Mouse (Mus musculus): ENCODE data around the gene Lce6a. TPM values are rescaled to one million over a fixed set of nuclear protein-coding genes. Genes with fewer than 3 reads are reported as not detected.

The Lce6a gene
- not detected in 2 replicates for polyA plus RNA-seq (2014; fragmentation: Nextera tagmentation; extraction: Ambion mirVana)

DNA sequence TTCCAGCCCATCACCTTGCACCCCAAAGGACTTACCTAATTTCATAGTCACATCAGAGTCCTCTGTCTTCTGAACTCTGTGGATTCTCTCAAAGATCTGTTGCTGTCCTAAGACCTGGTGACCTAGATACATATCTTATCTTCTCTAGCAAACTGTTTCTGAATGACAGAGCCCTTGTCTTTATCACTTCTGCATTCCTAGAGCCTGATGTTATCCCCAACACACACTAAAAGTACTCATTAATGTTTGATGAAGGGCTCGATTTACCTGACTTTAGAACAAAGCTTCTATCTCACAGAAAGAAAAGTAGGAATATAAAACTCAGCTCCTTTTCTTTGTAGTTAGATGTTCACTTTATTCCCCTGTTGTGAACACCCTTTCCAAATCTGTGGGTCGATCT lies at the start of gene Lce6a:
Gene Lce6a (minus strand): TSS at position 101 of the 400 bp plus-strand sequence.
- Histone ChIP-seq H3K4me3 (ENCODE audit: low read depth, low read length) (no peak within 1 kb of the TSS), H3K9me3 (ENCODE audit: control insufficient read depth, low read length) (no peaks in the 10 kb centered on the region), H3K4me2 (no peak within 1 kb of the TSS), H3K27me3 (replicated peaks; ENCODE audit: control insufficient read depth, insufficient read depth, low read length) (no peaks in the 10 kb centered on the region), H3K36me3 (ENCODE audit: control insufficient read depth, insufficient read depth, low read length) (no peaks in the 10 kb centered on the region), H3K9ac (ENCODE audit: low read depth, low read length) (no peak within 1 kb of the TSS), H3K27ac (ENCODE audit: low read depth, low read length) (no peak within 1 kb of the TSS), H3K4me1 (replicated peaks; ENCODE audit: control insufficient read depth, insufficient read depth, low read length) (no peaks in the 10 kb centered on the region)
- 66% methylated on average over 2 of the region's 2 CpGs for WGBS
- ATAC-seq (replicated peaks; ENCODE audit: low FRiP score) (no peak), DNase-seq (ENCODE audit: low spot score) (no peak)

- no peak within 1 kb of the TSS for H3K27ac ChIP-seq (ENCODE audit: low read depth, low read length)
- no peaks in the 10 kb centered on the region for H3K36me3 ChIP-seq (ENCODE audit: control insufficient read depth, insufficient read depth, low read length)
- H3K9ac ChIP-seq (ENCODE audit: low read depth, low read length), result no peak within 1 kb of the TSS
- DNase-seq (ENCODE audit: low spot score) (no peak), ATAC-seq (replicated peaks; ENCODE audit: low FRiP score) (no peak)
- no peak within 1 kb of the TSS for H3K4me2 ChIP-seq
- no peaks in the 10 kb centered on the region for H3K4me1 ChIP-seq (replicated peaks; ENCODE audit: control insufficient read depth, insufficient read depth, low read length)
- H3K4me3 ChIP-seq (ENCODE audit: low read depth, low read length), result no peak within 1 kb of the TSS
- H3K9me3 ChIP-seq (ENCODE audit: control insufficient read depth, low read length), result no peaks in the 10 kb centered on the region
- H3K27me3 ChIP-seq (replicated peaks; ENCODE audit: control insufficient read depth, insufficient read depth, low read length), result no peaks in the 10 kb centered on the region
Measured at GRCm38 (mm10) chr3:92670215-92670614, 48.8 kb upstream of the Lce6a start, which contains the start of gene Lce1a2. TSS of gene Lce1a2 (minus strand) at chr3:92670315.

GRCm38 (mm10) chr3:92656826-92657225 lies 35.4 kb upstream of the Lce6a start, which contains the start of gene Lce1b:
TSS of gene Lce1b (minus strand) at chr3:92656926.
- H3K4me1 ChIP-seq (replicated peaks; ENCODE audit: control insufficient read depth, insufficient read depth, low read length), result no peaks in the 10 kb centered on the region
- ATAC-seq (replicated peaks; ENCODE audit: low FRiP score) (no peak), DNase-seq (ENCODE audit: low spot score) (no peak)
- H3K4me3 ChIP-seq (ENCODE audit: low read depth, low read length), result no peak within 1 kb of the TSS
- no peak within 1 kb of the TSS for H3K27ac ChIP-seq (ENCODE audit: low read depth, low read length)
- no peak within 1 kb of the TSS for H3K9ac ChIP-seq (ENCODE audit: low read depth, low read length)
- H3K9me3 ChIP-seq (ENCODE audit: control insufficient read depth, low read length), result no peaks in the 10 kb centered on the region
- H3K36me3 ChIP-seq (ENCODE audit: control insufficient read depth, insufficient read depth, low read length), result no peaks in the 10 kb centered on the region
- no peaks in the 10 kb centered on the region for H3K27me3 ChIP-seq (replicated peaks; ENCODE audit: control insufficient read depth, insufficient read depth, low read length)
- H3K4me2 ChIP-seq, result no peak within 1 kb of the TSS

GRCm38 (mm10) chr3:92648207-92648606 lies 26.7 kb upstream of the Lce6a start, which contains the start of gene Lce1a1:
TSS of gene Lce1a1 (minus strand) at chr3:92648307.
- H3K27ac ChIP-seq (ENCODE audit: low read depth, low read length), result no peak within 1 kb of the TSS
- H3K9ac ChIP-seq (ENCODE audit: low read depth, low read length), result no peak within 1 kb of the TSS
- H3K4me1 ChIP-seq (replicated peaks; ENCODE audit: control insufficient read depth, insufficient read depth, low read length), result no peaks in the 10 kb centered on the region
- no peak within 1 kb of the TSS for H3K4me3 ChIP-seq (ENCODE audit: low read depth, low read length)
- WGBS, result 76% methylated on average over 1 of the region's 1 CpGs
- ATAC-seq (replicated peaks; ENCODE audit: low FRiP score) (no peak), DNase-seq (ENCODE audit: low spot score) (no peak)
- no peak within 1 kb of the TSS for H3K4me2 ChIP-seq
- H3K27me3 ChIP-seq (replicated peaks; ENCODE audit: control insufficient read depth, insufficient read depth, low read length), result no peaks in the 10 kb centered on the region
- no peaks in the 10 kb centered on the region for H3K9me3 ChIP-seq (ENCODE audit: control insufficient read depth, low read length)
- H3K36me3 ChIP-seq (ENCODE audit: control insufficient read depth, insufficient read depth, low read length), result no peaks in the 10 kb centered on the region

- 89% methylated on average over 15 of the region's 15 CpGs for WGBS
- H3K36me3 ChIP-seq (ENCODE audit: control insufficient read depth, insufficient read depth, low read length), result no peaks in the 10 kb centered on the region
Measured at GRCm38 (mm10) chr3:92639854-92640253, 18.4 kb upstream of the Lce6a start.

DNA sequence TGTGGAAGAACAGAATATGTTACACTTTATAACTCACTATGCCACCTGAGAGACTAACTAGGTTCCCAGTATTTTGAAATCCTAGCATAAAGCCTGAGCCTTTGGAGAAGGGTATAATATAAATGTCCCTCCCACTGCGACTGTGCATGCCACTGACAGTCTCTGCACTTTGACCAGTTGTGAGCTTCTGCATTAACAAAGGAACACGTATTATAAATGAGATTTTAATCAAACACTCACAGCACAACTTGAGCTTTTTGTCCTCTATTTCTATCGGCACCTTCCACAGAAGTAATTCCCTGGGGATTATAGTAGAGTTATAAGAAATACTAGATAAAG lies 17.2 kb upstream of the Lce6a start:
- 77% methylated on average over 3 of the region's 3 CpGs for WGBS
- Histone ChIP-seq H3K4me3 (ENCODE audit: low read depth, low read length) (no peak overlapping the region), H3K36me3 (ENCODE audit: control insufficient read depth, insufficient read depth, low read length) (no peaks in the 10 kb centered on the region), H3K9me3 (ENCODE audit: control insufficient read depth, low read length) (no peaks in the 10 kb centered on the region), H3K4me1 (replicated peaks; ENCODE audit: control insufficient read depth, insufficient read depth, low read length) (no peaks in the 10 kb centered on the region), H3K27me3 (replicated peaks; ENCODE audit: control insufficient read depth, insufficient read depth, low read length) (no peaks in the 10 kb centered on the region), H3K27ac (ENCODE audit: low read depth, low read length) (no peak overlapping the region), H3K4me2 (no peak overlapping the region), H3K9ac (ENCODE audit: low read depth, low read length) (no peak overlapping the region)
- ATAC-seq (replicated peaks; ENCODE audit: low FRiP score) (no peak), DNase-seq (ENCODE audit: low spot score) (no peak)

More at GRCm38 (mm10) chr3:92639854-92640253, 18.4 kb upstream of the Lce6a start:
- DNase-seq (ENCODE audit: low spot score) (no peak), ATAC-seq (replicated peaks; ENCODE audit: low FRiP score) (no peak)
- H3K4me1 ChIP-seq (replicated peaks; ENCODE audit: control insufficient read depth, insufficient read depth, low read length), result no peaks in the 10 kb centered on the region
- no peak overlapping the region for H3K4me3 ChIP-seq (ENCODE audit: low read depth, low read length)
- no peak overlapping the region for H3K4me2 ChIP-seq
- H3K9ac ChIP-seq (ENCODE audit: low read depth, low read length), result no peak overlapping the region
- no peaks in the 10 kb centered on the region for H3K9me3 ChIP-seq (ENCODE audit: control insufficient read depth, low read length)
- H3K27me3 ChIP-seq (replicated peaks; ENCODE audit: control insufficient read depth, insufficient read depth, low read length), result no peaks in the 10 kb centered on the region
- H3K27ac ChIP-seq (ENCODE audit: low read depth, low read length), result no peak overlapping the region

DNA sequence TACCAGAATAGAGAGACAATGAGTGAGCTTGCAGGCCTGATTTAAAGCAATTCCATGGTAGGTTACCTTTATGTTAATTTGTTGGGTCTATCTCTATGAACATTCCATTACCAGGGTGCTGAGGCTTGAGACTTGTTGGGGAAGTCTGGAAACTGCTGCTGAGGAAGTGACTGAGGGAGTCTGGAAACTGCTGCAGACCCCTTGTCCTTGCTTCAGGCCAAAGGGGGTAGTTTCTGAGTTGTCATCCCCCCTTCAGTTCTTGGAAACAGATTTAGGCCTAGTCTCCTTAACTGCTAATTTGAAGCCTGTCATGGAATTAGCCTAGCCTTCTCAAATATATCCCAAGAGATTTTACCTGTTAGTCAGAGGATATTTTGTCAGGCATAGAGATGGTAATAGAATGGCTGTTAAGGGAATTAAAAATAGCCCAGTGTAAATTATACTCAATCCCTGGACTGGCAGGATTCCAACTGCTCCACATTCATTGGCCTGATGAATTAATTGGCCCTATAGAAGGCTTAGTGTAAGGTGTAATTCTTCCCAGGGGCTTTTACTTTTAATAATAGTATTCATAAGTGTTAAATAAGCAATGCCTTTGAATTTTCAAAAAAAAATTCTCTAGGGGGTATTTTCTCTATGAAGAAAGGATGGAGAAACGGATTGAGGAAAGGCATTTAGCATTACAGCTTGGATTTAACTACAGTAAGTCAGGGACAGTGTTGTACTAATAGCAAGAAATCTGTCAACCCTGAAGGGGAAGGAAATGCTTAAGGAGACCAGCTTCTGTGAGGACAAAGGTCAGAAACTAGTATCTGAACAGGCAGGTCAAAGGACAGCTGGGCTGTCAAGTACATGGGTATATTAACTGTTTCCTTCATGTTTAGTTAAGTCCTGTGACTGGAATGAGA lies 16.5 kb upstream of the Lce6a start:
- DNase-seq (ENCODE audit: low spot score) (no peak), ATAC-seq (replicated peaks; ENCODE audit: low FRiP score) (no peak)
- H3K4me2 ChIP-seq, result no peak overlapping the region
- H3K4me3 ChIP-seq (ENCODE audit: low read depth, low read length), result no peak overlapping the region
- no peak overlapping the region for H3K27ac ChIP-seq (ENCODE audit: low read depth, low read length)
- no peaks in the 10 kb centered on the region for H3K36me3 ChIP-seq (ENCODE audit: control insufficient read depth, insufficient read depth, low read length)
- H3K4me1 ChIP-seq (replicated peaks; ENCODE audit: control insufficient read depth, insufficient read depth, low read length), result no peaks in the 10 kb centered on the region
- WGBS, result 42% methylated on average over 1 of the region's 1 CpGs
- H3K9ac ChIP-seq (ENCODE audit: low read depth, low read length), result no peak overlapping the region
- no peaks in the 10 kb centered on the region for H3K27me3 ChIP-seq (replicated peaks; ENCODE audit: control insufficient read depth, insufficient read depth, low read length)
- H3K9me3 ChIP-seq (ENCODE audit: control insufficient read depth, low read length), result no peaks in the 10 kb centered on the region

GRCm38 (mm10) chr3:92609804-92610203 lies 11.7 kb downstream of the Lce6a start:
- DNase-seq (ENCODE audit: low spot score) (no peak), ATAC-seq (replicated peaks; ENCODE audit: low FRiP score) (no peak)
- H3K36me3 ChIP-seq (ENCODE audit: control insufficient read depth, insufficient read depth, low read length), result no peaks in the 10 kb centered on the region
- WGBS, result 48% methylated on average over 1 of the region's 1 CpGs
- H3K27me3 ChIP-seq (replicated peaks; ENCODE audit: control insufficient read depth, insufficient read depth, low read length), result no peaks in the 10 kb centered on the region
- no peak overlapping the region for H3K9ac ChIP-seq (ENCODE audit: low read depth, low read length)
- H3K9me3 ChIP-seq (ENCODE audit: control insufficient read depth, low read length), result no peaks in the 10 kb centered on the region
- no peaks in the 10 kb centered on the region for H3K4me1 ChIP-seq (replicated peaks; ENCODE audit: control insufficient read depth, insufficient read depth, low read length)
- no peak overlapping the region for H3K4me3 ChIP-seq (ENCODE audit: low read depth, low read length)
- H3K4me2 ChIP-seq, result no peak overlapping the region
- no peak overlapping the region for H3K27ac ChIP-seq (ENCODE audit: low read depth, low read length)

DNA sequence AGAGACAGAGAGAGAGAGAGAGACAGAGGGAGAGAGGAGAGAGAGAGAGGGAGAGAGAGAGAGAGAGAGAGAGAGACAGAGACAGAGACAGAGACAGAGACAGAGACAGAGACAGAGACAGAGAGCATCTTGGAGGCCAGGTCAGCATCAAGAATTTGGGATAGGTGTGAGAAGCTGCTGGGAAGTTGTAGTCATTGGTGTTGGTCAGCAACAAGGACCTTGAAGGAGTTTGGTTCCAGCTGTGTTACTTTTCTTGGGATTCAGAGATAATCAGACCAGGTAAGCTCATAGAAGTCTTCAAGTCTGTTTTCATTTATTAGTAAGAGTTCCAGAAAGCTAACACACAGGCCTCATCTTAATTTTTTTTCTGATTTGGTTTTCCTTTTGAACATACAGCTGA lies 14.1 kb downstream of the Lce6a start, which contains the start of gene 2210017I01Rik:
Gene 2210017I01Rik (minus strand): TSS at position 101 of the 400 bp plus-strand sequence.
- Histone ChIP-seq H3K4me2 (no peak within 1 kb of the TSS), H3K9ac (ENCODE audit: low read depth, low read length) (no peak within 1 kb of the TSS), H3K9me3 (ENCODE audit: control insufficient read depth, low read length) (no peaks in the 10 kb centered on the region), H3K4me3 (ENCODE audit: low read depth, low read length) (no peak within 1 kb of the TSS), H3K4me1 (replicated peaks; ENCODE audit: control insufficient read depth, insufficient read depth, low read length) (no peaks in the 10 kb centered on the region), H3K27ac (ENCODE audit: low read depth, low read length) (no peak within 1 kb of the TSS), H3K27me3 (replicated peaks; ENCODE audit: control insufficient read depth, insufficient read depth, low read length) (no peaks in the 10 kb centered on the region), H3K36me3 (ENCODE audit: control insufficient read depth, insufficient read depth, low read length) (no peaks in the 10 kb centered on the region)
- no peak for ATAC-seq (replicated peaks; ENCODE audit: low FRiP score)
- no peak for DNase-seq (ENCODE audit: low spot score)
